Mouse (Mus musculus): ENCODE measurements around the gene Olfr143. TPM values are rescaled to one million over a fixed set of nuclear protein-coding genes. Genes with fewer than 3 reads are reported as not detected.

Olfr143 gene
- polyA plus RNA-seq (2011; ENCODE audit: insufficient read depth, insufficient read length, low read depth, missing spikeins): not detected in 2 replicates

DNA sequence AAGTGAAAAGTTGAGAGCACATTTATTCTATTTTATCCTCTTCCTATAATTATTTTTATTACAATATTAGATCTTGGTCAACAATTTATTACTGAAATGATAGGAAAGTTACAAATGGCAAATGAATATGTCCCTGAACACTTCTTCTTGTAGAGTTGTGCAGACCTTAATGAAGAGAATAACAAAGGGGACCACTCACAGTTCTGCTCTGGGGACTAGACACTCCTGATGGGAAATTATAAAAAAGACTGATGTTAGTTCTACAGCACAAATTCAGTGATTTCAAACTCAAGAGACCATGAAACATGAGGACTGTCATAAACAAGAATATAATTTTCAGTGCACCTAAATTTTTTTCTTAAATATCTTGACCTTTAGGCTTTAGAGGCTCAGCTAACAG is at the start of gene Olfr143:
TSS of gene Olfr143 (plus strand) at position 301 of the 400 bp plus-strand sequence.
- Histone ChIP-seq H3K27ac (ENCODE audit: insufficient read depth, low read length) (no peak within 1 kb of the TSS), H3K4me3 (ENCODE audit: low read depth, low read length) (no peak within 1 kb of the TSS), H3K9ac (ENCODE audit: low read depth, poor library complexity, severe bottlenecking) (no peak within 1 kb of the TSS), H3K27me3 (ENCODE audit: control insufficient read depth, insufficient read depth, low read length, poor library complexity, severe bottlenecking) (no peaks in the 10 kb centered on the region), H3K4me1 (ENCODE audit: control insufficient read depth, insufficient read depth, low read length) (no peaks in the 10 kb centered on the region), H3K9me3 (replicated peaks; ENCODE audit: control insufficient read depth, insufficient read depth, low read length, poor library complexity, severe bottlenecking) (no peaks in the 10 kb centered on the region), H3K36me3 (ENCODE audit: control insufficient read depth, insufficient read depth, low read length, poor library complexity, severe bottlenecking) (no peaks in the 10 kb centered on the region)
- TF ChIP-seq POLR2A (IDR thresholded peaks at IDR 0.05; ENCODE audit: insufficient read depth, low read length): no peak
- no peak for TF ChIP-seq CTCF (IDR thresholded peaks at IDR 0.05; ENCODE audit: low read depth, low read length)
- no peak for TF ChIP-seq EP300 (IDR thresholded peaks at IDR 0.05; ENCODE audit: insufficient read depth, low read depth, low read length)

DNA sequence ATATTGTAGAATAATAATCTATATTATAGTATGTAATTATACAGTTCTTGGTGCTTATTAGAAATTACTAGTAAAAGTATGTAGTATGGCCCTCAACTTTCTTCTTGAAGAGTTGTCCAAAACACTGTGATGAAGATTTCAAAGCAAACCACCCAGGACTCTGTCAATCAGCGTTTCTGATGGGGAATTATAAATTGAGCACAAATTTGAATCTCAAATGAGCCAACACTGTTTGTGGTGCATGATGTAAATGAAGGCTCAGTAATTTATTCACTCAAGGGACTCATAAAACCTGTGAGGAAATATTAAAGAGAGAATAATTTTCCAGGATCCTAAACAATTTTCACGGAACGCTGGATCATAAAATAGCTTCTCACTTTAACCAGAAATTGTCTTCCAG is 44.5 kb upstream of the Olfr143 start, which contains the start of gene Olfr893:
TSS of gene Olfr893 (plus strand) at position 301 of the 400 bp plus-strand sequence.
- Histone ChIP-seq H3K4me1 (ENCODE audit: control insufficient read depth, insufficient read depth, low read length) (no peaks in the 10 kb centered on the region), H3K9ac (ENCODE audit: low read depth, poor library complexity, severe bottlenecking) (no peak within 1 kb of the TSS), H3K4me3 (ENCODE audit: low read depth, low read length) (no peak within 1 kb of the TSS), H3K36me3 (ENCODE audit: control insufficient read depth, insufficient read depth, low read length, poor library complexity, severe bottlenecking) (no peaks in the 10 kb centered on the region), H3K9me3 (replicated peaks; ENCODE audit: control insufficient read depth, insufficient read depth, low read length, poor library complexity, severe bottlenecking) (no peaks in the 10 kb centered on the region), H3K27ac (ENCODE audit: insufficient read depth, low read length) (no peak within 1 kb of the TSS), H3K27me3 (ENCODE audit: control insufficient read depth, insufficient read depth, low read length, poor library complexity, severe bottlenecking) (no peaks in the 10 kb centered on the region)
- TF ChIP-seq EP300 (IDR thresholded peaks at IDR 0.05; ENCODE audit: insufficient read depth, low read depth, low read length): no peak
- TF ChIP-seq CTCF (IDR thresholded peaks at IDR 0.05; ENCODE audit: low read depth, low read length): no peak

DNA sequence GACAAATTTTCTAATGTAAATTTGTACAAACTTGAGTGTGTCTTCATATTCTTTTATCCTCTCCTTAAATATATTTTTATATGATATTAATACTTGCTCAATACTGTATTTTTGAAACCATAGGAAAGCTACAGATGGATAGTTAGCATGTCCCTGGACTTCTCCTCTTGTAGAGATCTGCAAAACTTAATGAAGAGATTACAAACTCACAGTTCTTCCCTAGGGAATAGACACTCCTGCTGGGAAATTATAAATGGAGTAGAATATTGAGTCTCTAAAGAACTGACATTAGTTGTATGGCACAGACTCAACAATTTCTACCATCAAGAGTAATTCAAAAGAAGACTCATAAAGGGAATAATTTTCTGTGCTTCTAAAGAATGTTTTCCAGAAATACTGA is 34.8 kb upstream of the Olfr143 start, which contains the start of gene Olfr894:
TSS of gene Olfr894 (plus strand) at position 301 of the 400 bp plus-strand sequence.
- H3K27ac ChIP-seq (ENCODE audit: insufficient read depth, low read length): no peak within 1 kb of the TSS
- no peaks in the 10 kb centered on the region for H3K9me3 ChIP-seq (replicated peaks; ENCODE audit: control insufficient read depth, insufficient read depth, low read length, poor library complexity, severe bottlenecking)
- H3K4me3 ChIP-seq (ENCODE audit: low read depth, low read length): no peak within 1 kb of the TSS
- TF ChIP-seq EP300 (IDR thresholded peaks at IDR 0.05; ENCODE audit: insufficient read depth, low read depth, low read length): no peak
- no peak for TF ChIP-seq POLR2A (IDR thresholded peaks at IDR 0.05; ENCODE audit: insufficient read depth, low read length)
- TF ChIP-seq CTCF (IDR thresholded peaks at IDR 0.05; ENCODE audit: low read depth, low read length): no peak
- H3K27me3 ChIP-seq (ENCODE audit: control insufficient read depth, insufficient read depth, low read length, poor library complexity, severe bottlenecking): no peaks in the 10 kb centered on the region
- no peaks in the 10 kb centered on the region for H3K36me3 ChIP-seq (ENCODE audit: control insufficient read depth, insufficient read depth, low read length, poor library complexity, severe bottlenecking)
- no peak within 1 kb of the TSS for H3K9ac ChIP-seq (ENCODE audit: low read depth, poor library complexity, severe bottlenecking)
- H3K4me1 ChIP-seq (ENCODE audit: control insufficient read depth, insufficient read depth, low read length): no peaks in the 10 kb centered on the region

- no peaks in the 10 kb centered on the region for H3K4me1 ChIP-seq (ENCODE audit: control insufficient read depth, insufficient read depth, low read length)
- H3K27ac ChIP-seq (ENCODE audit: insufficient read depth, low read length): no peak within 1 kb of the TSS
- H3K4me3 ChIP-seq (ENCODE audit: low read depth, low read length): no peak within 1 kb of the TSS
- H3K27me3 ChIP-seq (ENCODE audit: control insufficient read depth, insufficient read depth, low read length, poor library complexity, severe bottlenecking): no peaks in the 10 kb centered on the region
- H3K36me3 ChIP-seq (ENCODE audit: control insufficient read depth, insufficient read depth, low read length, poor library complexity, severe bottlenecking): no peaks in the 10 kb centered on the region
- H3K9ac ChIP-seq (ENCODE audit: low read depth, poor library complexity, severe bottlenecking): no peak within 1 kb of the TSS
- no peaks in the 10 kb centered on the region for H3K9me3 ChIP-seq (replicated peaks; ENCODE audit: control insufficient read depth, insufficient read depth, low read length, poor library complexity, severe bottlenecking)
- no peak for TF ChIP-seq EP300 (IDR thresholded peaks at IDR 0.05; ENCODE audit: insufficient read depth, low read depth, low read length)
Observed at GRCm38 (mm10) chr9:38267551-38267950, 15.0 kb downstream of the Olfr143 start, which contains the start of gene Olfr895. Gene Olfr895 (plus strand): TSS chr9:38267851.

DNA sequence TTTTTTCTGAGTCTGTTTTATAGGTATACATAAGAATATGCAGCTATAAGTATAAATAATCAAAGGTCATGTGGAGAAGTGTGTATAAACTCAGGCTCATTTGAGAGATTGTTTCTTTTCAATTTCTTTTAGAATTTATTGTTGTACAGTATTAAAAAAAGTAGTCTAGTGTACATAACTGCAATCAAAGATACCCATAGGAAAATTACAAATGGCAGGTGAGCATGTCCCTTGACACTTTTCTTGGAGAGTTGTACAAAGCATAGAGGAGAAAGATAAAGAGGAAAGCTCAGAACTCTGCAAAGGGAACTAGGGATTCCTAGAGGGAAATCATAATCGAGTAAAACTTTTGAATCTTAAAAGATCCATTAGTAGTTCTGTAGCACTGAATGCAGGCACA is 38.2 kb downstream of the Olfr143 start, which contains the start of gene Olfr896-ps1:
TSS of gene Olfr896-ps1 (plus strand) at position 301 of the 400 bp plus-strand sequence.
- H3K36me3 ChIP-seq (ENCODE audit: control insufficient read depth, insufficient read depth, low read length, poor library complexity, severe bottlenecking): no peaks in the 10 kb centered on the region
- TF ChIP-seq EP300 (IDR thresholded peaks at IDR 0.05; ENCODE audit: insufficient read depth, low read depth, low read length) (no peak), POLR2A (IDR thresholded peaks at IDR 0.05; ENCODE audit: insufficient read depth, low read length) (no peak), CTCF (IDR thresholded peaks at IDR 0.05; ENCODE audit: low read depth, low read length) (no peak)
- H3K4me3 ChIP-seq (ENCODE audit: low read depth, low read length): no peak within 1 kb of the TSS
- H3K27me3 ChIP-seq (ENCODE audit: control insufficient read depth, insufficient read depth, low read length, poor library complexity, severe bottlenecking): no peaks in the 10 kb centered on the region
- no peaks in the 10 kb centered on the region for H3K4me1 ChIP-seq (ENCODE audit: control insufficient read depth, insufficient read depth, low read length)
- no peak within 1 kb of the TSS for H3K9ac ChIP-seq (ENCODE audit: low read depth, poor library complexity, severe bottlenecking)
- no peak within 1 kb of the TSS for H3K27ac ChIP-seq (ENCODE audit: insufficient read depth, low read length)
- no peaks in the 10 kb centered on the region for H3K9me3 ChIP-seq (replicated peaks; ENCODE audit: control insufficient read depth, insufficient read depth, low read length, poor library complexity, severe bottlenecking)

Other genes starting within 250 kb of the Olfr143 start
- gene Olfr883, start 227.0 kb upstream of the Olfr143 start, polyA plus RNA-seq (2011; ENCODE audit: insufficient read depth, insufficient read length, low read depth, missing spikeins): not detected in 2 replicates
- gene Olfr884, start 206.2 kb upstream of the Olfr143 start, polyA plus RNA-seq (2011; ENCODE audit: insufficient read depth, insufficient read length, low read depth, missing spikeins): not detected in 2 replicates
- not detected in 2 replicates for gene Olfr885, start 191.5 kb upstream of the Olfr143 start, polyA plus RNA-seq (2011; ENCODE audit: insufficient read depth, insufficient read length, low read depth, missing spikeins)
- not detected in 2 replicates for gene Olfr887, start 168.7 kb upstream of the Olfr143 start, polyA plus RNA-seq (2011; ENCODE audit: insufficient read depth, insufficient read length, low read depth, missing spikeins)
- gene Olfr888, start 144.6 kb upstream of the Olfr143 start, polyA plus RNA-seq (2011; ENCODE audit: insufficient read depth, insufficient read length, low read depth, missing spikeins): not detected in 2 replicates
- not detected in 2 replicates for gene Olfr889, start 137.6 kb upstream of the Olfr143 start, polyA plus RNA-seq (2011; ENCODE audit: insufficient read depth, insufficient read length, low read depth, missing spikeins)
- gene Olfr890, start 110.3 kb upstream of the Olfr143 start, polyA plus RNA-seq (2011; ENCODE audit: insufficient read depth, insufficient read length, low read depth, missing spikeins): not detected in 2 replicates
- gene Olfr891, start 72.0 kb upstream of the Olfr143 start, polyA plus RNA-seq (2011; ENCODE audit: insufficient read depth, insufficient read length, low read depth, missing spikeins): not detected in 2 replicates
- not detected in 2 replicates for gene Olfr893, start 44.4 kb upstream of the Olfr143 start, polyA plus RNA-seq (2011; ENCODE audit: insufficient read depth, insufficient read length, low read depth, missing spikeins)
- not detected in 2 replicates for gene Olfr894, start 34.7 kb upstream of the Olfr143 start, polyA plus RNA-seq (2011; ENCODE audit: insufficient read depth, insufficient read length, low read depth, missing spikeins)
- gene Olfr895, start 15.1 kb downstream of the Olfr143 start, polyA plus RNA-seq (2011; ENCODE audit: insufficient read depth, insufficient read length, low read depth, missing spikeins): not detected in 2 replicates
- gene Olfr896-ps1, start 38.3 kb downstream of the Olfr143 start, polyA plus RNA-seq (2011; ENCODE audit: insufficient read depth, insufficient read length, low read depth, missing spikeins): not detected in 2 replicates
- not detected in 2 replicates for gene Olfr25, start 76.3 kb downstream of the Olfr143 start, polyA plus RNA-seq (2011; ENCODE audit: insufficient read depth, insufficient read length, low read depth, missing spikeins)
- 0.15 TPM in 1 of 2 replicates, not detected in the other for gene Olfr898, start 95.6 kb downstream of the Olfr143 start, polyA plus RNA-seq (2011; ENCODE audit: insufficient read depth, insufficient read length, low read depth, missing spikeins)
- gene Olfr250, start 114.1 kb downstream of the Olfr143 start, polyA plus RNA-seq (2011; ENCODE audit: insufficient read depth, insufficient read length, low read depth, missing spikeins): not detected in 2 replicates
- gene Olfr251, start 124.3 kb downstream of the Olfr143 start, polyA plus RNA-seq (2011; ENCODE audit: insufficient read depth, insufficient read length, low read depth, missing spikeins): not detected in 2 replicates
- not detected in 2 replicates for gene Olfr147, start 148.9 kb downstream of the Olfr143 start, polyA plus RNA-seq (2011; ENCODE audit: insufficient read depth, insufficient read length, low read depth, missing spikeins)
- not detected in 2 replicates for gene Olfr901, start 176.7 kb downstream of the Olfr143 start, polyA plus RNA-seq (2011; ENCODE audit: insufficient read depth, insufficient read length, low read depth, missing spikeins)
- not detected in 2 replicates for gene Olfr902, start 194.9 kb downstream of the Olfr143 start, polyA plus RNA-seq (2011; ENCODE audit: insufficient read depth, insufficient read length, low read depth, missing spikeins)
- not detected in 2 replicates for gene Olfr904, start 210.4 kb downstream of the Olfr143 start, polyA plus RNA-seq (2011; ENCODE audit: insufficient read depth, insufficient read length, low read depth, missing spikeins)
- gene Olfr905, start 218.3 kb downstream of the Olfr143 start, polyA plus RNA-seq (2011; ENCODE audit: insufficient read depth, insufficient read length, low read depth, missing spikeins): 0.41 and 0.49 TPM in 2 replicates
- not detected in 2 replicates for gene Olfr906, start 234.3 kb downstream of the Olfr143 start, polyA plus RNA-seq (2011; ENCODE audit: insufficient read depth, insufficient read length, low read depth, missing spikeins)
- not detected in 2 replicates for gene Olfr907, start 243.0 kb downstream of the Olfr143 start, polyA plus RNA-seq (2011; ENCODE audit: insufficient read depth, insufficient read length, low read depth, missing spikeins)